Mouse (Mus musculus): ENCODE data around the gene Vps36. TPM values are rescaled to one million over a fixed set of nuclear protein-coding genes. Genes with fewer than 3 reads are reported as not detected.
A peak's percentile ranks its signal among the peaks of the same experiment; 100 is the strongest.

The Vps36 gene
- total RNA-seq (2021): 10 to 100 TPM; 23.6 to 25.7 TPM
- long read RNA-seq, experiment 1, transcript Vps36-201 (14 exons, 3,574 nt): major isoform, 31 of 38 reads
- long read RNA-seq, experiment 1, partial matches to known transcripts: 2 of 38 reads
- long read RNA-seq, experiment 1, other reads (novel, unspliced or antisense): 5 of 38 reads
- long read RNA-seq, experiment 2, transcript Vps36-201 (14 exons, 3,574 nt): major isoform, 24 of 30 reads
- long read RNA-seq, experiment 2, partial matches to known transcripts: 4 of 30 reads
- long read RNA-seq, experiment 2, other reads (novel, unspliced or antisense): 2 of 30 reads

GRCm38 (mm10) chr8:22192660-22193431 lies at the start of gene Vps36:
Vps36 (plus strand) TSS chr8:22192809.
- Histone ChIP-seq H3K4me3 (peak within 1 kb of the TSS; percentile 94), H3K27ac (peak within 1 kb of the TSS; percentile 98)
- peak; percentile 98 for TF ChIP-seq CTCF (IDR thresholded peaks at IDR 0.05)
- intact Hi-C loops (cut with DNase I): loop anchor here (1.0 to 2.0 kb wide), 4 partner anchors 26 to 218 kb away; partner anchors contain the start of genes Mrps31, Nek3 and Slc25a15
- peak; percentile 87 to 93 for DNase-seq (ENCODE audit: extremely low spot score in 1 of 2, low spot score in 2 of 2)

DNA sequence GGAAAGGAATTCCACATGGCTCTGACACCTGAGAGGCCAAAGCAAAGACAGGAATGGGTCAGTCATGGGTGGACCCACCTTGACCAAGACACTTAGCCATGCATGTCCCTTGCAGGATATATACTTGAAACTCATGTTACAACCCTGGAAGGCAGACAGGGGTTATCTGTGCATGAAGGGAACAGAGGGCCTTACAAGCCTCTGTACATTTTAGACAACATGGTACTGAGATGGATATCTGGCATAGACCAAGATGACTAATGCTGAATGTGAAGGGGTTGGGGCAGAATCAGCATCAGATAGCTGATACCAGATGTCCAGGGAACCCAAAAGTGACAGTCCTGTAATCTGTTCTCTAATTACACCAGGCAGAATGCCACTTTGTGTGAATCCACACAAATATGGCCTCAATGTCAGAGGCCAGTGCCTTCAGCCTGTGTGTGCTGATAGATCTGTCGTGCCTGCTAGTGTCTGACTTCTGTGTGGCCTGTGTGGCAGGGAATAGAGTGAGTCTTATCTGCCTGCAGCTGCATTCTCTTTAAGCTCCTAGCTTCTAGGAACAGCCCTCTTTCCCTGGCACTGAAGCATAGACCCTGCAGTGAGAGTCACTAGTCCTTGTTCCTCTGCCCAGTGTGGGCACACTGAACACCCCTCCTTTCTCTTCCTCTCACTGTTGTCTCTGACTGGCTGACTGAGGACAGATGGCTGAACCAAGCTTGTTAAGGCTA lies 48.7 kb upstream of the Vps36 start:
- no peak for TF ChIP-seq CTCF (IDR thresholded peaks at IDR 0.05)
- no peak for DNase-seq (ENCODE audit: extremely low spot score in 1 of 2, low spot score in 2 of 2)
- H3K27ac ChIP-seq: no peak overlapping the region
- no peak overlapping the region for H3K4me3 ChIP-seq
- intact Hi-C loops (cut with DNase I): no loop called here

DNA sequence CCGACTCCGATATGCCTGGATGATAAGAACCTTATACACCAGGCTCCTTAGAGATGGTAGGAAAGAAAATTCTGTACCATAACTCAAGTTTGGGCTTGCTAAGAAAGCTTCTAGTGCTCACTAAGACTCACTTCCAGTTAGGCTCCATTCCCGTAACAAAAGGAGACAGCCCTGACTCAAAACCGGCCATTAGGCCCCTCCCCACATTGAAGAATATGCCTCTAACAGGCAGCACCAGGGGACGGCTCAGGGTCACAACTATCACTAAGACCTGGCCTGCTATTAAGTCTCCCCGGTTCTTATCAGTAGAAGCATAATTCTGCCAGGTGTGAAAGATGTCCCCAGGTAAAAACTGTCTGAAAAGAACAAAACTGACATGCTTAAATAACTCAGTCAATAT lies 46.8 kb upstream of the Vps36 start:
- TF ChIP-seq CTCF (IDR thresholded peaks at IDR 0.05): no peak
- no peak overlapping the region for H3K27ac ChIP-seq
- intact Hi-C loops (cut with DNase I): no loop called here
- no peak for DNase-seq (ENCODE audit: extremely low spot score in 1 of 2, low spot score in 2 of 2)
- H3K4me3 ChIP-seq: no peak overlapping the region

DNA sequence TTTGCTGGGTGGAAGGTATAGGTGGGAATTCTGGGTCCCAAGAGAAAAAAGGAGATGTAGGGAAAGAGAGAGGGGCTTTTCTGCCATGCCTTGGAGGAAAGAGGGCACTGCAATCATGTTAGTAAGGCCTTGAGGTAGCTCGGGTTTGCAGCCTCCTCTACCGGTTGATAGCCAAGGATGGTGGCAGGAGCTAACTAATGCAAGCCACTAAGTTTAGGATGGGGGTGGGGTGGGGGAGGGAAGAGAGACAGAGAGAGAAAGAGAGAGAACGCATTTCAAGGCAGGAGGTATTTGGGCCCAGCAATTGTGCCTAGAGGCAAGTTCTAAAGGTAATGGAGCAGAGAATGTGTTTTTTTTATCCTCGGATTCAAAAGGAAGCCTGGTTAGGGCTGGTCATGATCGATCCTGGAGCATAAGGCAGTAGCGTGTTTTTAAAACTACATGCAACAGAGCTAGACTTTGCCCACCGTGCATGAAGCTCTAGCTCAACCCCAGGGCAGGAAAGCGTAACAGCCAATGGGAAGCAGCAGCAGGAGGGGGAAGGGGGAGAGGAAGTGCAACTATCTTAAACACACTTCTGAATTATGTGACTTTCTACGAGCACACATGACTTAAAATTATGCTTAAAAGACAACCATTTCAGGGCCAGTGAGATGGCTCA lies 44.8 kb upstream of the Vps36 start:
- Histone ChIP-seq H3K27ac (no peak overlapping the region), H3K4me3 (no peak overlapping the region)
- no peak for TF ChIP-seq CTCF (IDR thresholded peaks at IDR 0.05)
- intact Hi-C loops (cut with DNase I): no loop called here
- no peak for DNase-seq (ENCODE audit: extremely low spot score in 1 of 2, low spot score in 2 of 2)

DNA sequence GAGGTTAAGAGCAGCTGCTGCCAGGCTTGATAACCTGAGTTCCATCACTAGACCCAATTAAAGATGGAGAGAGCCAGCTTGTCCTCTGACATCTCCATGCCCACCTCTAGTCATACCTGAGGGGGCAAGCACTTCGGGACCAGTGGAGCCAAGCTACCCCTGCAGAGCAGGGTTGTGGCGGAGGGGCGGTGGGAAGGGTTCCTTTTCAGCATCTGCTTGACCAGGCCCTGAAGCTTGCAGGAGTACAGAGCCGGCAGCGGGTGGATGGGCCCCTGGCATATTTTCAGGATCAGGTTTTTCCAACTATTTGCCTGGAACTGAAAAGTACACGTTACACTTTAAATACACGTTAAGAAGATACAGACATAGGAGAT lies 44.3 kb upstream of the Vps36 start:
- Histone ChIP-seq H3K4me3 (no peak overlapping the region), H3K27ac (no peak overlapping the region)
- no peak for DNase-seq (ENCODE audit: extremely low spot score in 1 of 2, low spot score in 2 of 2)
- intact Hi-C loops (cut with DNase I): no loop called here
- TF ChIP-seq CTCF (IDR thresholded peaks at IDR 0.05): no peak

GRCm38 (mm10) chr8:22149643-22150344 lies 42.8 kb upstream of the Vps36 start:
- Histone ChIP-seq H3K4me3 (no peak overlapping the region), H3K27ac (no peak overlapping the region)
- no peak for DNase-seq (ENCODE audit: extremely low spot score in 1 of 2, low spot score in 2 of 2)
- intact Hi-C loops (cut with DNase I): no loop called here
- no peak for TF ChIP-seq CTCF (IDR thresholded peaks at IDR 0.05)

GRCm38 (mm10) chr8:22150345-22150663 lies 42.3 kb upstream of the Vps36 start:
- no peak overlapping the region for H3K27ac ChIP-seq
- TF ChIP-seq CTCF (IDR thresholded peaks at IDR 0.05): no peak
- DNase-seq (ENCODE audit: extremely low spot score in 1 of 2, low spot score in 2 of 2): no peak
- intact Hi-C loops (cut with DNase I): no loop called here
- no peak overlapping the region for H3K4me3 ChIP-seq

GRCm38 (mm10) chr8:22162206-22162605 lies 30.4 kb upstream of the Vps36 start:
- TF ChIP-seq CTCF (IDR thresholded peaks at IDR 0.05): no peak
- no peak overlapping the region for H3K4me3 ChIP-seq
- intact Hi-C loops (cut with DNase I): no loop called here
- no peak overlapping the region for H3K27ac ChIP-seq
- DNase-seq (ENCODE audit: extremely low spot score in 1 of 2, low spot score in 2 of 2): no peak

GRCm38 (mm10) chr8:22164431-22164830 lies 28.2 kb upstream of the Vps36 start:
- intact Hi-C loops (cut with DNase I): no loop called here
- Histone ChIP-seq H3K27ac (no peak overlapping the region), H3K4me3 (no peak overlapping the region)
- TF ChIP-seq CTCF (IDR thresholded peaks at IDR 0.05): no peak
- DNase-seq (ENCODE audit: extremely low spot score in 1 of 2, low spot score in 2 of 2): no peak

GRCm38 (mm10) chr8:22165251-22166079 lies 27.1 kb upstream of the Vps36 start:
- Histone ChIP-seq H3K4me3 (peak overlapping the region; percentile 56), H3K27ac (peak overlapping the region; percentile 73)
- no peak for DNase-seq (ENCODE audit: extremely low spot score in 1 of 2, low spot score in 2 of 2)
- intact Hi-C loops (cut with DNase I): loop anchor here (2.0 to 5.0 kb wide), 3 partner anchors 27 to 173 kb away; partner anchors contain the start of genes Alg11, Atp7b and Vps36
- no peak for TF ChIP-seq CTCF (IDR thresholded peaks at IDR 0.05)
